ENCODE assay signal across 22 mouse cellular contexts in the genomic region with DNA sequence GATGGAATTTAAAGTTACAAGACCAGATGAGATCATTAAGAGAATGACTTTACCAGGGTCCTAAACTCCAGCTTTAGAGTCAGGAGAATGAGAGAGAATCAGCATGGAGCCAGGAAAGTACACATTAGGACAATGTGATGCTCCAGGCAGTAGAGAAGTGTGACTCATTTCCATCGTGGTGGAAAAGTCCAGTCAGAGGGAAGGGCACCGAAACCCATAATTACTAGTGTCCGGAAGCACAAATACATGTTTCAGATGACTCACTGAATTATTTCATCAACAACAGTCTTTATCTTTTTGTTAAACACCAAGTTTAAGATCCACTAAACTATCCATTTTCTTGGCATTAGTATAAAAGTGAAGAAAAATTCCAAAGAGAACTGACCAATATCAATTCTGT. TPM values are rescaled to one million over a fixed set of nuclear protein-coding genes. Genes with fewer than 3 reads are reported as not detected.
DNase-seq lines count a peak whose midpoint lies in the region; ATAC-seq and TF ChIP-seq lines count a peak whose summit lies in the region.
"Had no signal": no experiment of that assay in that cellular context is flagged by ENCODE, and none has a peak within 500 bp of the region (broad histone marks: within the 10 kb centered on the region; RNA-seq: fewer than 3 reads in every experiment).

No protein-coding gene starts in this region.

- no peak for TF ChIP-seq CTCF in Patski (IDR thresholded peaks at IDR 0.05)

- peak; percentile 98 for ATAC-seq in Patski
- no peak for ATAC-seq in monocyte, adult 5-6 weeks (replicated peaks; ENCODE audit: insufficient number of reproducible peaks, low FRiP score, low TSS enrichment, poor library complexity, severe bottlenecking)
- ATAC-seq in cerebellum, adult (ENCODE audit: insufficient number of reproducible peaks, low FRiP score, low TSS enrichment) = no peak
- ATAC-seq: forebrain, postnatal 0 days; intestine, postnatal 0 days had no signal

- no peaks in the 10 kb centered on the region for H3K27me3 ChIP-seq in Patski
- H3K27me3 ChIP-seq: embryonic facial prominence, embryonic 13.5 days; heart, embryonic 13.5 days; limb, embryonic 12.5 days; liver, embryonic 15.5 days had no signal

- POLR2A ChIA-PET in Patski (lab: Charles Lee) = no interaction called here

- DNase-seq in 3134 (ENCODE audit: extremely low read depth, insufficient read length, low spot score) (peak; percentile 51), 416B (ENCODE audit: low read depth) (peak; percentile 93), Patski (ENCODE audit: low read depth, low spot score) (peak; percentile 64)
- peak; percentile 18 for DNase-seq in skeletal muscle tissue, adult 2 months (ENCODE audit: low read depth, low spot score)
- no peak for DNase-seq in kidney, adult 8-10 months
- DNase-seq: cerebellum, adult 18-20 months; cerebellum, postnatal 10 days; forebrain, postnatal 0 days; heart, adult 2 months; heart, postnatal 10 days; kidney, postnatal 25 days; lung, embryonic 14.5 days; lung, postnatal 14 days; thymus, postnatal 4 days had no signal

- CTCF ChIA-PET in Patski (lab: Charles Lee) = interaction anchor here (1.7 to 2.1 kb wide), 2 partner anchors 9 to 11 kb away, joined by 6 to 7 read pairs; no protein-coding TSS in a partner anchor

- in situ Hi-C loops in Patski (cut with MboI; ENCODE audit: low pct_unique_long_range_greater_than_20kb) = no loop called here

RNA-seq across cellular contexts. Expression of gene Pam, which starts 57.2 kb away (rescaled TPM):
- 74.0 TPM for polyA plus RNA-seq in Patski (2021)
- total RNA-seq in monocyte, adult 5-6 weeks (2017) = 17.6 to 47.1 TPM (median 22.0 TPM) in 3 replicates
- total RNA-seq: MEL had no signal

Comparison
In these comparisons a context has a peak if more than half of its experiments do, and no peak if none do; other contexts are left out.
1. DNase-seq: peak in 3134 (single experiment), 416B (single experiment), Patski (single experiment) and skeletal muscle tissue, adult 2 months (single experiment); none in kidney, adult 8-10 months (0 of 2).